In the genomic region with DNA sequence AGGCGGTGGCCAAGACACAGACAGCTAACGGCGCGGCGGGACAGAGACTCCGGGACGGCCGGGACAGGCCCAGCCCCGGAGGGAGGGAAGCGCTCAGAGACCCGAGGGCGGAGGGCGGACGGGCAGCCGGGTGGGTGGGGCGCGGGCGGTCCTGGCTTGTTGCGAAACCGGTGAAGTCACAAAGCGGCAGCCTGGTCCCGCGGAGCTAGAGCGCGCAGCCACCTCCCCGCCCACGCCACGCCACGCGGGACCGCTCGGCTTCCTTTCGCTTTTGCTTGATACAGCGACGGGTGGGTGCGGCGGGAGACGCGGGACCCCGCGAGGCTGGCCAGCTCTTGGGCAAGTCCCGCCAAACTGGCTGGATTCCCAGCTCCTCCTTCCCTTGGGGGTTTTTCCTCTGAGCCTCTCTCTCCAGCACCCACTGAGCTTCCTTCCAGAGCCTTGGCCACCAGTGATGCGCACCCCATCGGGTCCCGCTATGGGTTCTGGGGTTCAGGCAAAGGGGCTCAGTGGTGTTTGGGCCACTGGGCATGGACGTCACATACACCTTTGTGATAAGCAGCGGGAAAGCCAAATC, we compare ENCODE assay signal across 8 mouse cellular contexts. TPM values are rescaled to one million over a fixed set of nuclear protein-coding genes. Genes with fewer than 3 reads are reported as not detected.
DNase-seq lines count a peak whose midpoint lies in the region; ATAC-seq and TF ChIP-seq lines count a peak whose summit lies in the region.

No protein-coding gene starts in this region.

- TF ChIP-seq POLR2A in testis, adult 2 months (IDR thresholded peaks at IDR 0.05; ENCODE audit: control insufficient read depth, low read depth, low read length), result peak; percentile 62

- no peak for TF ChIP-seq CTCF in testis, adult 2 months (IDR thresholded peaks at IDR 0.05; ENCODE audit: control insufficient read depth, insufficient read depth, insufficient replicate concordance, low read depth, low read length)

- peak overlapping the region; percentile 83 for H3K4me2 ChIP-seq in forebrain, embryonic 11.5 days (ENCODE audit: low read depth, low read length, severe bottlenecking)
- peak overlapping the region; percentile 77 for H3K4me2 ChIP-seq in neural tube, embryonic 13.5 days

- H3K27ac ChIP-seq in forebrain, embryonic 11.5 days (ENCODE audit: low read depth, low read length), result no peak overlapping the region
- no peak overlapping the region for H3K27ac ChIP-seq in neural tube, embryonic 13.5 days (replicated peaks)
- H3K27ac ChIP-seq in testis, adult 2 months (ENCODE audit: control insufficient read depth, insufficient read depth, low read depth, low read length), result peak overlapping the region; percentile 59; the same call in 1 of the 2 replicates

- intact Hi-C loops in heart, postnatal 14 days (cut with DNase I), result no loop called here

- H3K4me3 ChIP-seq in forebrain, embryonic 11.5 days (ENCODE audit: low read depth, low read length), result peak overlapping the region; percentile 48
- peak overlapping the region; percentile 51 for H3K4me3 ChIP-seq in neural tube, embryonic 13.5 days
- H3K4me3 ChIP-seq in testis, adult 2 months (ENCODE audit: control insufficient read depth, low read depth, low read length), result peak overlapping the region; percentile 87

- H3K9ac ChIP-seq in forebrain, embryonic 11.5 days (ENCODE audit: low read length), result peak overlapping the region; percentile 46
- H3K9ac ChIP-seq in neural tube, embryonic 13.5 days, result peak overlapping the region; percentile 66

- peak; percentile 74 for ATAC-seq in forebrain, embryonic 11.5 days (replicated peaks; ENCODE audit: low FRiP score)
- ATAC-seq in neural tube, embryonic 13.5 days (ENCODE audit: low read depth), result peak; percentile 80

- WGBS in forebrain, embryonic 11.5 days, result 3% methylated on average over 40 of the region's 47 CpGs
- 3% methylated on average over 46 of the region's 47 CpGs for WGBS in neural tube, embryonic 13.5 days

- no peaks in the 10 kb centered on the region for H3K9me3 ChIP-seq in forebrain, embryonic 11.5 days (ENCODE audit: control insufficient read depth, low read length)
- no peaks in the 10 kb centered on the region; the same call in 1 of the 2 replicates for H3K9me3 ChIP-seq in neural tube, embryonic 13.5 days

- H3K27me3 ChIP-seq in forebrain, embryonic 11.5 days (ENCODE audit: control insufficient read depth, insufficient read depth, low read length), result peaks cover 7% of the 10 kb centered on the region; the same call in 1 of the 2 replicates
- peaks cover 31% of the 10 kb centered on the region for H3K27me3 ChIP-seq in neural tube, embryonic 13.5 days
- H3K27me3 ChIP-seq in testis, adult 2 months (ENCODE audit: control insufficient read depth, insufficient read depth, low read length), result no peaks in the 10 kb centered on the region; the same call in 1 of the 2 replicates

- peaks cover 5% of the 10 kb centered on the region; the same call in 1 of the 2 replicates for H3K4me1 ChIP-seq in forebrain, embryonic 11.5 days (replicated peaks; ENCODE audit: control insufficient read depth, insufficient read depth, low read length)
- peaks cover 10% of the 10 kb centered on the region for H3K4me1 ChIP-seq in neural tube, embryonic 13.5 days (replicated peaks)
- peaks cover 4% of the 10 kb centered on the region; the same call in 1 of the 2 replicates for H3K4me1 ChIP-seq in testis, adult 2 months (ENCODE audit: control insufficient read depth, insufficient read depth, low read length)

- no peaks in the 10 kb centered on the region for H3K36me3 ChIP-seq in forebrain, embryonic 11.5 days (ENCODE audit: control insufficient read depth, insufficient read depth, low read length)
- no peaks in the 10 kb centered on the region for H3K36me3 ChIP-seq in neural tube, embryonic 13.5 days
- no peaks in the 10 kb centered on the region for H3K36me3 ChIP-seq in testis, adult 2 months (ENCODE audit: control insufficient read depth, insufficient read depth, low read length)

- DNase-seq in 416B (ENCODE audit: low read depth), result peak; percentile 63
- DNase-seq in adrenal gland, adult 2 months, result peak; percentile 90
- peak; percentile 76 for DNase-seq in forebrain, embryonic 11.5 days (ENCODE audit: low spot score)
- peak; percentile 80 to 81 for DNase-seq in heart, postnatal 14 days
- peak; percentile 75 to 84 for DNase-seq in kidney, postnatal 4 days
- DNase-seq in lung, adult 18-20 months, result peak; percentile 84 to 88

RNA-seq across cellular contexts. Expression of a gene that starts 21.8 kb away (rescaled TPM):
- total RNA-seq in adrenal gland, adult 2 months (2021), result 10 to 100 TPM; 10.2 to 23.5 TPM
- 18.1 and 39.3 TPM in 2 replicates for polyA plus RNA-seq in adrenal gland, adult 2 months (2012; rRNA removed)
- 0.49 and 0.67 TPM in 2 replicates for polyA plus RNA-seq in forebrain, embryonic 11.5 days (2014; fragmentation: Nextera tagmentation; extraction: Ambion mirVana)
- total RNA-seq in heart, postnatal 14 days (2021), result 1 to 10 TPM; 3.8 to 3.9 TPM
- 0.45 and 0.95 TPM in 2 replicates for polyA plus RNA-seq in neural tube, embryonic 13.5 days (2015; fragmentation: Nextera tagmentation; extraction: Ambion mirVana)
- polyA plus RNA-seq in testis, adult 2 months (2012; rRNA removed), result 30.7 and 34.2 TPM in 2 replicates

RNA-seq across cellular contexts. Expression of a gene that starts 21.9 kb away (rescaled TPM):
- 10 to 100 TPM; 31.1 to 36.3 TPM for total RNA-seq in adrenal gland, adult 2 months (2021)
- polyA plus RNA-seq in adrenal gland, adult 2 months (2012; rRNA removed), result 4.6 and 4.7 TPM in 2 replicates
- polyA plus RNA-seq in forebrain, embryonic 11.5 days (2014; fragmentation: Nextera tagmentation; extraction: Ambion mirVana), result 11.8 and 12.8 TPM in 2 replicates
- total RNA-seq in heart, postnatal 14 days (2021), result 10 to 100 TPM; 30.5 to 32.2 TPM
- polyA plus RNA-seq in neural tube, embryonic 13.5 days (2015; fragmentation: Nextera tagmentation; extraction: Ambion mirVana), result 13.9 and 15.5 TPM in 2 replicates
- 8.1 and 10.0 TPM in 2 replicates for polyA plus RNA-seq in testis, adult 2 months (2012; rRNA removed)
